Mouse (Mus musculus) cerebellum, adult 2 months (tissue): ENCODE measurements around the gene Ppl.

ENCODE experiments used
- CTCF ChIP-seq: fragments of 200-500 bp; IDR thresholded peaks from 2 replicates; pipeline ENCODE4 v1.5.1; 2011; ENCODE audit warnings: low read depth, mild to moderate bottlenecking, control low read depth, low read length, moderate library complexity, borderline replicate concordance; ENCODE audit not compliant: insufficient read depth
- POLR2A ChIP-seq: fragments of 200-500 bp; IDR thresholded peaks from 2 replicates; pipeline ENCODE4 v1.6.1; 2011; ENCODE audit warnings: low read length, control low read depth, borderline replicate concordance; ENCODE audit not compliant: insufficient read depth

GRCm38 (mm10) chr16:5049774-5050234 lies 82.4 kb downstream of the Ppl start, which contains the start of the genes Glyr1 and Ubn1:
- TF ChIP-seq CTCF (no peak), POLR2A (peak; percentile 82)
